Mouse (Mus musculus) Muller cell, postnatal 12 days (primary cell): ENCODE measurements at regions not wholly inside any gene's neighbourhood (a gene's known extent, or its start where the extent isn't known, plus 50 kb on each side); places are given as distances from the start of the nearest gene placed in this dataset.
A peak's percentile ranks its signal among the peaks of the same experiment; 100 is the strongest.

ENCODE experiments used
- DNase-seq: peaks from one replicate; pipeline ENCODE4 v3.0.0-alpha.2; 2015; ENCODE audit errors: inconsistent ontology term

DNA sequence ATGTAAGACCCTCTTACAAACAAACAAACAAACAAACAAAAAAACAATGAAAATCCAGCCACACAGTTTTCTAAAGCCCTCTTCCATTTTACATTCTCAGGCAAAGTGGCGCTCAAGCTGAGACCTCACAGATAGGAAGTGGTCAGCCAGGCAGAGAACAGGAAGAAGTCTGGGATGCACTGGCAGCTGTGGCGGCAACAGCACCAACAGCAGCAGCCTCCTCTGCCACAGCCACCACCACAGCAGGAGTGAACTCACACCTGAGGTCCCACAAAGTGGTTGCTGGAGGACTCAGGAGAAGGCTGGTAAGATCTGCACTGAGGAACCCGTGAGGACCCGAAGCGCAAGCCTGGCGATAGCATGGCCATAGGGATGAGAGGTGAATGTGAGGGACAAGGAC lies 156.3 kb downstream of the Grm4 start:
- no peak for DNase-seq

DNA sequence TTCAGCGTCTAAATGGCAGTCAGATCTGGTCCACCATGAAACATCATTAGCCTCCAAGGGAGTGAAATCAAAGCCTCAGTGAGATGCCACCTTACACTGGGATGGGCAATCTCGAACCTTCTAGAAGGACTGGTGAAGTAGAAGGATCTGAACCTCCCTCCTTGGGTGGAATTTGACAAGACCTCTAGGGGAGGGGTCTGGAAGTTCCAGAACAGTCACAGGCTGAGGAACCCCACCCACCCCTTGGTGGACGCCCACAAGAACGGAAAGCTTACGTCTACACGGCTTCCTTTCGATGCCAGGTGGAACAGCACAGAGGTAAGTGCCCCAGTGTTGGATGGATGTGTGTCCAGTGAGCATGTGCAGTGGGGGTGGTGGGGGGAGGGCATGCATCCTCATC lies 156.9 kb downstream of the Grm4 start:
- DNase-seq: no peak

DNA sequence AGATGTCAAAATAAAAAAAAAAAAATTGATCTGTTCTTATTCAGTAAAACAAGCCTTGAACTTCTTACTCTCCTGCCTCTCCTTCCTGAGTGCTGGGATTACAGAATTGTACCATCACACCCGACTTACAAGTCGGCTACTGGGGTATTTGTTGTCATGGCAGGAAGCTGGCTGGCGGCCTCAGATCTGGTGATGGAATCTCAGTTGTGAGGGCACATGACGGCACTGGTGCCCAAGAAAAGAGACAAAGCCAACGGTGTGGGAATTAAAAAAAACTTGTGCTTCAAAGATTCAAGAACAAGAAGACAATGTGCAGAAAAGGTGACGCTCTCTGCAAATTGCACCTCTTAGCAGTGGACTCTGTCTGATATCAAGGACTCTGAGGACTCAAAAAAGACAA lies 157.3 kb downstream of the Grm4 start:
- no peak for DNase-seq

DNA sequence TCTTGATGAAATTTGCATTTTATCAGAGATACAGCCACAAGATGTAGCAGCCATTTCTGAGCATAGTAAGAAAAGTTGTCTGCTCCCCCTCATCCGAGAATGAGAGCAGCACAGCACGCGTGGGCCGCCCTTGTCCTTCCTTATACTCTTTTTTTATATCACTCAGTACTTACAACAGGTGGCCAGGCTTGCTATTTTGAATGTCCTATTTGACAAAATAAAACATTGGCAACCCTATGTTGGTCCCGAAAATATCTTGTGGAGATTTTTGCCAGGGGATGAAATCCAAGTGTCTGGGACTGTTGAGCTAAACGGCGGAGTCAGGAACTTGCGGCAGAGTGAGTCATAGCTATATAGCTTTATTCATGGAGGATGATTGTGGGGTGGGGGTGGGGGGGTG lies 158.0 kb upstream of the Lemd2 start:
- DNase-seq: no peak

DNA sequence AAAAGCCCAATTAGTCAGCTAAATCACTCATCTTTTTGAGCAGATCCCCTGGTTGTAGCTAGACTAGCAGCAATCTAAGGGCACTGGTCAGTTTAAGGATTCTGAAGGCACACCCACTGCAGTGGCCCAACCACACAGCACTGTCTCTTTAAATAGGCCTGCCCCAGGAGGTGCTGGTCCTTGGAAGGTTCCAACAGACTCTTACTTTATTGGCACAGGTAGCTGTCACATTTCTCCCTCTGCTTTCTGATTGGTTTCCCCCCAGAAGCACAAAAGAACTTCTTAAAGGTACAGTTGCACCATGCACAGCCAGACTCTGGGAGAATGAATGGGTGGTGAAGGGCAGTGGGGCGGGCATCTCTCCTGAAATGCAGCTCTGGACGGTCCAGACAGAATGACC lies 157.1 kb upstream of the Lemd2 start:
- DNase-seq: peak; percentile 46

DNA sequence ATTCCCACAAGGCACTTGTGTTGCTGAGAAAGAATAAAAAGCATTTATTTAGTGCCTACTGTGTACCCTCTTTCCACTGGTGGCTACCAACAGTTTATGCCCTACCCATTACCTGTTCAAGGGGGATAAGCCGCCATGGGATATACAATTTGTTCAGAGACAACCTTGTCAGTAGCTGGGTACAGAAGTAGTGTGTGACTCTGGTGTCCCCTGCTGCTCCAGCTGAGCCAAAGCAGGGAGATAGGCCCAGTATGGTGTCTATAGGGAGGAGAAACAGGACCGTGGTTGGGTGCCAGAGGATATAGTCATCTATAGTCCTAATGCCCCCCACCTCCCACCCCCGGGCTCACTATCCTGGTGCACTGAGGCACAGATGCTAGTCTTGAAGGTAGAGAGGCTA lies 152.6 kb upstream of the Lemd2 start:
- no peak for DNase-seq

DNA sequence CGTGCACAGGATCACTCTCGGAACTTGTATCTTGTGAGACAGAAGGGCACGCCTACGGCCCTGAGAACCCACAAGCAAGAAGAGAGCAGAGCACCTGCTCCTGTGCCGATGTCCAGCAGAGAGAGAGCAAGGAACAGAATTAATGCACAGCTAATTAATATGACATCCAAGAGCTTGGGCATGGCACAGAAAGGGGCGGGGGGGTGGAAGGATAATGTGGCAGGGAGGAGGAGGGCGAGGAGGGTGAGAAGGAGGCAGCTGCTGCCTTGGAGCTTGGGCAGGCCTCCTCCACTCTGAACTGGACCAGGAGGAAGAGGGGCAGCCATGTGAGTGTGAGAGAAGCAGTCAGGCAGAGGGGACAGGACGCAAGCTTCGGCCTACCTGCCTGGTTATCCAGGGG lies 151.4 kb upstream of the Lemd2 start:
- no peak for DNase-seq

DNA sequence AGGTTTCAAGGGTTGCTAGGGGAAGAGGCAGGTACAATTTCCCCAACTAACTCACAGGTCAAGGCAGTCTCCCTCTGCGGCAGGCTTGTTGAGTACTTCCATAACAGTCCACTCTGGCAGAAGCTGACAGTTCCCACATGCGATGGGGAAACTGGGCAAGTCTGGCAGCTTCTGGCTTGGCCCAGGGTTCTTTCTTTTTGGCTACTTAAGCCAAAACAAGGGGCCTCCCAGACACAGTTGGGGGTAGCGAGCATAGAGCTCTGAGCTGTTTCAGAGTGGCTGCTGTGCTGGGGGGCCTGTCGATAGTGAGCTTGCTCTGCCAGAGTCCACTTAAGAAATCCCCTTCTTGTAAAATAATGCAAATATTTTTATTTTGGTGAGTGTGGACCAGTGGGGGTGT lies 150.8 kb upstream of the Lemd2 start:
- no peak for DNase-seq

DNA sequence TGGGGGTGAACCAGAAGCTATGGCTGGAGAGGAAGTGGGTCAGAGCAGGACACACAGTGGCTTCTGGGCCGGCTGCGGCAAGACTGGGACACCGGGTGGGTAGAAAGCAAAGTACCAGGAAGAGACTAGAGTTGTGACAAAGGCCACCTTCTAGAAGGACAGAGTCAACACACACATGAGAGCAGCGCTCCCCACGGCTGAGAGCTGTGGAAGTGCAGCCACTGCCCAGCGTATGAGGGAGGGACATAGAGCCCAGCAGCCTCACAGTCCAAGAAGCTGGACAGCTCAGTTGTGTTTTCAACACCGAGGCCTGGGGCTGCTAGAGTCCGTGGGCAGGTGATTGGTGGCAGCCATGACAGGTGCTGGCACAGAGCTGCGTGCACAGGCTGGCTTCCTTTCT lies 145.6 kb upstream of the Lemd2 start:
- no peak for DNase-seq

DNA sequence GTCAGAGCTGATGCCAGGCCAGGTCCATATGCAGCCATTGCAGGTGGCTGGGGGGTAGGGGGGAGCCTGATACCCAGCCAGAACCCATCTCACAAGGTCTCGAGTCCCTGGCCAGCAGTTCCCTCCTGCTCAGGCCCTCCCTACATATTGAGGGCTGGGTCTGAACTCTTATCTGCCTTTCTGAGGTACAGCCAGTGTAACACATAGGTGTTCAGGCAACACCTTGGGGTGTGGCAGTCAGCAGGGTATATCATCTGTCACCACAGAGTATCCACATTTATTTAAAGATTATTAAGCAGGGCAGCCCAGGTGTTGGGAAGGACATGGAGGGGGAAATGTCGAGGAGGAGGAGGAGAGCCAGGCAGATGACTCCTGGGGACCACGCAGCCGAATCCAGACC lies 145.2 kb upstream of the Lemd2 start:
- DNase-seq: no peak

DNA sequence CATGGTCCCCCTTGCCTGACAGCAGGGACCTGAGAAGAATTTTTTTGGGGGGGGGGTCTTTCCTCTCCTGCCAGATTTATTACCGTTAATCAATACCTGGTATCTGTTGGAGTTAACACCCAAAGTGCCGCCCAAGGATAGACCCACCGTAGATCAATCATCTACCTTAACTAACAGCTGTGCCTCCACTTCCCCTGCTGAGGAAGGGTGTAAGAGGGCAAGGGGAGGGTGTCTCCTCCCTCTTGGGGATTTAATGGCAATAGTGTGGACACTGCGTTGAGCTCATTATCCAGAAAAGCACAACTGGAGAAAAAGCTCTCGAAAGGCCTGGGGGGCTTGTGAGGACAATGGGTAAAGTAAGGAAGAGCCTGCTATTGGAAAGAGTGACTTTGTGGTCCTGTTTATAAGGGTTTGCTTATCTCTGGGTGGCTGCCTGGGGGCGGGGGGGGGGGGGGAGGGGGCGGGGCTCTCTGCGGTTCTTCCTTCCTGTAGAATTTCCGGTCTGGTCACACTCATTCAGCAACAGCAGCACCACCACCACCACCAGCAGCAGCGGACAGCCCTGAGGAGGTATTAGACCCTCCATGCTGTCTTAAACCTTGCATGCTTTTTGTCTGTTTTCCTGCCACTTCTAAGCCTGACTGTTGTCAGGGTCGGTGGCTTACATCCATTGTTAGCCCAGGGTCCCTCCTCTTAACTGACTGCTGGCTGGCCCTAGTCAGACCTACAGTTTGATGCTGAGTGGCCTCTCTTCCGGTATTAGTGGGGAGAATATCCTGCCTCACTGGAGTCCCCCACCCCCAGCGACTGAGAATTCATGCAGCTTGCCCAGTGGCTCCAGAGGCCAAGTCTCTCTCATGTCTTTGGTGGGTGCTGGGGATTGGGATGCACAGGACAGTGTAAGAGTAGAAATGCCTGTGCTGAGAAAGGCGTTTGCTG lies 138.0 kb upstream of the Lemd2 start:
- DNase-seq: no peak

DNA sequence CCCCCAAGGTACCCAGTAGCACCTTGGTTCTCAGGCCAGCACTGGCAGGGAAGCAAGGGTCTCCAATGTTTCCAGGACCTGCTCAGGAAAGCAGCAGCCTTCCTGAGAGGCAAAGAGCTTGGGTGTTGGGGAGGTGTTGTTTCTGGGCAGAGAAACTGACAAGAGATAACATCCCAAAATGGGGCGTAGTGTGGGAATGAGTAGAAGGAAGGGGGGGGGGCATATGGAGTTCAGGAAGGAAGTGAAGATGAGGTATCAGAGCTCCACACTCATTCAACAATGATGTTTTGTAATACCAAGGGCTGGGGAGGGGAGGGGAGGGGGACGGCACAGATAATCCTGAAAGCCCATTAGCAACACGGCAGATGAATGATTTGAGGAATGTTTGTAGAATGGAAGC lies 135.6 kb upstream of the Lemd2 start:
- no peak for DNase-seq

DNA sequence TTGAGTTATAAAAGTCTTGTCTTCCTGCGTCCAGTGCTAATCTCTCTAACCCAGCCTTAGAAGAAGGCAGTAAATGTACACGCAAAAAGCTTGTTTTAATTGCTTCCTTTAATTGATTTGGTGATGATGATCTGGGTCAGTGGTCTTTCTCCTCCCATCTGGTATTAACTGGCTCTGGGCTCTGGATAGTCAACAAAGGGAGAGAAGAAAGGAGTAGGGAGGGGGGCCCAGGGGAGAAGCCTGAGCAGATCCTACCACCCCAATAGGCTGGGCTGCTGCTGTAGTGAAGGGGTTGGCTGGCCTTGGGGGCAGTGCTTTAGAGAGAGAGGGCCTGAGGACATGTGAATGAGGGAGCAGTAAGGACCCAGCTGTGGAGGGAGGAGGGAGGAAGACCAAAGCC lies 135.0 kb upstream of the Lemd2 start:
- no peak for DNase-seq

DNA sequence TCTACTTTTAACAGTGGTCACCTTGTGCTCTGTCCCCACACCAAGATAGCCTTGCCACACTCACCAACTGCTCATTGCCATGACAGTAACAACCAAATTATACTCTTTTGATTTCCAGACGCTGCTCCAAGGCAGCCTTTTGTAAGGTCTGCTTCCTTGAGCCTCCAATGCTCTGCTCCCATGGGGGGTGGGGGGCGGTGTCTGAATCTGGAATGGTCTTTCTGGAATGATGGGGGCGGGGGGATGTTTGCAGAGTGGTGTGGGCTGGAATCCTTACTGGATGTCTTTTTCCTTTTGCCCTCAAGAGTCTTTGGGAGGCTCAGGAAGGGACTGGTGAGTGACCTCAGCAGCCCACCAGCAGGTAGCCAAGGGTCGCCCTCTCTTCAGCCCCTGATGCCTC lies 131.4 kb upstream of the Lemd2 start:
- DNase-seq: no peak

DNA sequence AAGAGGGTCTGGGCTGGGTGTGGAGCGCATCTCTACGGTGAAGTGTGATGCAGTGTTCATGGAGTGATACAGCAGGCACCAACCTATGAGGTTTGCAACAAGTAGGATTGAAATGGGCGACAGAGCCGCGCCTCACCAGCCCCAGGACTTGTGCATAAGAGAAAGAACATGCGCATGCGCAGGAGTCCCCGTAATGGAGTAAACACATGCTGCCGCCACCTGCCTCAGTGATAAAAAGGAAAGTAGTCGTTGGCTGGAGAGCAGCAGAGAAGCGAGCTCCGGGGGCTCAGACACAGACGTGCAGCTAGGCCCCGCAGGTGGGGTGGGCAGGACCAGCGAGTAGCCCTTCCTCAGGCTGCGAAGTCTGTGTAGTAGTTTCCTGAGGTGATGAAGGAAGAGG lies 129.3 kb upstream of the Lemd2 start:
- no peak for DNase-seq

DNA sequence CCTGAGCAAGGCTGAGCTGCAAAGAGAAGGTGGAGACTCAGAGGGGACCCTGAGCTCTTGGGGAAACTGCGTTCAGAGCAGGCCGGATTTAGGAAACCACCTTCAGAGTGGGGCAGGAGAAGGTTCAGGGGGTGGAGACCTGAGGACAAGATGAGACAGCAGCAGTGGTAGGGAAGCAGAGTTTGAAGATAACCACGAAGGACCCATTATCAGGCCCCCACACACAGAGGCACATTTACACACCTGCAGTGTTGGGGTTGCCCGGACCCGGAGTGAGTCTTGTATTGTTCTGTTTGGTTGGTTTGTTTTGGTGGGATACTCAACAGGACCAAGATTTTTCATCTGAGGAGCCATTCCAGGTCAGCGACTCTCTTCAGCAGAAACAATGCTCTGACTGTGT lies 128.9 kb upstream of the Lemd2 start:
- no peak for DNase-seq

DNA sequence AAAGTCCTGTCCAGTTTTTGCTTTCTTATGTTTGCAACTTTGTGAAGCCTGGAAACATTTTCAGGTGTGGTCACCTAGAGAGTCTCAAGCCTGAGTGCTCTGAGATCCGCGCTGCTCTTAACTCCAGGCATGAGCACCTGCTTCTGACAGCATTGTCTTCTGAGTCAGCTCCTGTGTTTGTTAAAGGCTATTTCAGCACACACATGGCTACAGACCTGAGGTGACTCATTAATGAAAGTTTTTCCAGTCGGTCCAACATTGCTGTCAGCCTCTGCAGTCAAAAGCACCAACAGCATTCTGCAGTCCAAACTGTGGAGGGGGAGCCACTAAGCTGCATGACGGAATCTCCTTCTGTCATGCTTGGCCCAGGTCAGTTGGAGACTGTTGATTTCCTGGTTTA lies 127.8 kb upstream of the Lemd2 start:
- DNase-seq: peak; percentile 14

DNA sequence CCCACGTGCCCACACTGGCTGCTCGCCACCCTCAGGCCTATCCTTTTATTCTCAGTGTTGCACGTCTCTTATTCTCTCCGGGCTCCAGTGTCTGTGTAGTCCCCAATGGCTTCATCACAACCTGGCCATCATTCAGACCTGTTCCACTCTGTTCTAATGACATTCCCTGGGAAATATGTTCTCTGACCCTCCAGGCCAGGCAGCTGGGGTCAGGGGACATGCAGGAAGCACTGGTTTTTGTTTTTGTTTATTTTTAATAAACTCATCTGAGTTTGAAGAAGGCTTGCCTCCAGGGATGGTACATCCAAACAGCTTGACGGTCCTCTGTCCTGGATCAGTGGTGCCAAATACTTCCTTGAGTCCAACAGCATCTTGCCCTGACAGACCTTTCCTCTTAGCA lies 127.4 kb upstream of the Lemd2 start:
- DNase-seq: no peak

DNA sequence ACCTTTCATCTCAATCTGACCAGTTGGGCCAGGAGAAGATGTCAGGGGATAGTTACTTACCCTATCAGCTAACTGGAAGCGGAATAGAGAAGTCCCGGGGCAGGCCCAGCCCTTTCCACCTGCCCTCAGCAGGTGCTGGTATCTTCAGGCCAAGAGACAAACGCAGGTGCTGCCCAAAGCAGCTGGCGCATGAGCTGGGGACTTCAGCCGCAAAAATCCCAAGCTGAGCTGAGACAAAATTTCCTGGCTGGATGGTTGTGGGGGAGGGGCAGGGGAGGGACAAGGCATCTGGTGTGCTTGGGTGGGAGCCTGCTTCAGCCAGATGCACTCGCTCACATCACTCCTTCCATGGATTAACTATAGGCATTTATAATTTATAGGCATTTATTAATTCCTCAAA lies 125.5 kb upstream of the Lemd2 start:
- DNase-seq: no peak

DNA sequence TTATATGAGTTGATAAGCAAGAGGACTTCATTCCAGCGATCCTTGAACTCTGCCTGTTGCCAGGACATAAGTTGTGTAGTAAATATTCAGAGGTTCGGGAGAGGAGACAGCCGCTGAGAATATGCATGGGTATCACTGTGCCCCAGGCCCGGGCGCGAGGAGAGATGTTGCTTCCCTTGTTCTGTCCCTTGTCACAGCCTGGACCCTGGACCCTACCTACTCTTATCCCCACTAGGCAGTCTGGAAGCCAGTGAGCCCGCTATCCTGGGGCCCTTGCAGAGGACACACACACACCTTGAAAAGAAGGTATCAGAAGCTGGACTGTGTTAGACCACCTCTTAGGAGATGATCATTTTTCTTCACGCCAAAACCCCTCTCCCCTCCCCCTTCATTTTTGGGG lies 124.9 kb upstream of the Lemd2 start:
- no peak for DNase-seq

DNA sequence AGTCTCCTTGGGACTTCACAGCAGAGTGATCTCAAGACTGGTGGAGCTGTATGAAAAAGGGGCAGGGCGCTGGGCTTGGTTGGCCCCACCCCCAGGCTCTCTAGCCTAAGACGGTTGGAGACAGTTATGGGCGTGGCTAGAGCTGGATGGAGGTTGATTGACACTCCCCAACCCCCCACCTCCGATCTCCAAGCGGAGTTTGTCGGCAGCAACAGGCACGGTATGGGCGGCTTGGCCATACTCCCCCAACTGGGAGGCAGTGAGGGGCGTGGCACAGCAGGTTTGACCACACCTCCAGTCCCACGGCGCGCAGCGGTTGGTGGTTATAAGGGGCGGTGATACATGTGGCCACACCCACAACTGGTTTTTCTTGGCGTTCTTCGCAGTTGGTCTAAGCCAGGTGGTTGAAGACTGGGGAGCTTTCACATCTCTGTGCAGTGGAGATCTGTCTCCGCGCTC lies 120.8 kb upstream of the Lemd2 start:
- peak; percentile 82 for DNase-seq

DNA sequence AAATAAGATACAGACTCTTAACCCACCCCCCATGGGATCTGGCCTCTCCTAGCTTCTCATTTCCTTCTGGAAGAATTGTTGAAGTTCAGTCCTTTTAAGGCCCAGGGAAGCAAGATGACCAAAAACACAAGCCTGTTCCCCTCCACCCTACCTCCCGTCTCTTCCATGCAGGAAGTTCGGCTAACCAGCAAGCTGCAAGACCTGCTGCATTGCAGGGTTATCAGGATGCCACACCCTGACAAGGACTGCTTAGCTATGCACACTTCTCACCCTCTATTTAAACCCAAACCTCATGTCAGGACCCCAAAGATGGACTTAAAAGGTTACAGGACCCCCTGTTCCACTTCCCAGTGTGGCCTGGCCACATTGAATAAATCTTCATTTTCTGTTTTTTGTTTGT lies 119.2 kb upstream of the Lemd2 start:
- no peak for DNase-seq

DNA sequence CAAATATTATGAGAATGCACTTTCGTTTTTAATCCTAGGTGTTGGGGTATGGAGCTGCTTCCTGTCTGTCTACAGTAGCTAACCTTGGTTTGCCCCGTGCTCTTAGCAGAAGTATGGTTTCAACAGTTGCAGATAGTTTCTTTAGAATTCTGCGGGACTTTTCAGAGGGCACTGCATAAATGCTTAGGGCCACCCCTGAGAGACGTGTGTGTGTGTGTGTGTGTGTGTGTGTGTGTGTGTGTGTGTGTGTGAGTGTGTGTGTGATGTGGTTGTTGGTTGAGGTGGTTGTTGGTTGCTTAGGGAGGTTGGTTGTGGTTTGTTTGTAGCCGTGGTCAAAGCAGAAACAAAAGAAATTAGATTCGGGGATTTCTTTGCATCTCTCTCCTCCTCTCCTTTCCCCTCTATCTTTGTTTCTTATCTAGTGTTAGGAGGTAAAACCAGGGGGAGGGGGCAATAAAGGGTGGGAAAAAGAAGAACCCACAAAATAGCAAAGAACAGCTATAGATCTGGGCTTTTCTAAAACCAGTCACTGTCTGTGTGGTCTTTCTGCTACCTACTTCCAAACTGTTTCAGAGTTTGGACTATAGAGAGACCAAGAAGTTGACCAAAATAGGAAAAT lies 118.7 kb upstream of the Lemd2 start:
- no peak for DNase-seq
